Mouse (Mus musculus) urinary bladder, adult 18-20 months (tissue): ENCODE data around the gene Pcsk2.

ENCODE experiments used
- DNase-seq, 2 experiments: peaks; one replicate each; pipeline ENCODE4 v3.0.0; 2022; ENCODE audit warnings: low spot score in 2 of 2, mixed read lengths in 2 of 2

Gene Pcsk2

DNA sequence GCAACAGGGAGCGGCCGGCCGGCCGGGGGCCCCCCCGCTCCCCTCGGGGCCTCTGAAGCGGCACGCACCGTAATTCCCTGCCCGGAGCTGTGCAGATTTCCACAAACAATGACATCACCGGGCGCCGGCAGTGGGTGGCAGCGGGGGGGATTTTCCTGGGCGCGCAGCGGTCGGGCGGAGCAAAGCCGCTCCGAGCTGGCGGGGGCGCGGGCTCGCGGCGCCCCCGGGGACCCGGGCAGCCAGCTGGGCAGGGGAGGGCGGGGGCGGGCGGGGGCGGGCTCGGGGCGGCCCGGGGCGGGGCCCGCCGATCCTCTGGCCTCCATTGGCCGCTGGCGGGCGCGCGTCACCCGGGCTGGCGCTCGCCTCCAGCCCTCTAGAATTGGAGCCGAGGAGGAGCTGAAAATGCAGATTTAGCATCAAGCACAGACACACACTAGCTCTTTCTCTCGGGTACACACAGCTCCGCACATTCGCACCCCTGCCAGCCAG lies at the start of gene Pcsk2:
Gene Pcsk2, plus strand, starts transcription at position 399 of the 489 bp plus-strand sequence.
- DNase-seq = no peak

DNA sequence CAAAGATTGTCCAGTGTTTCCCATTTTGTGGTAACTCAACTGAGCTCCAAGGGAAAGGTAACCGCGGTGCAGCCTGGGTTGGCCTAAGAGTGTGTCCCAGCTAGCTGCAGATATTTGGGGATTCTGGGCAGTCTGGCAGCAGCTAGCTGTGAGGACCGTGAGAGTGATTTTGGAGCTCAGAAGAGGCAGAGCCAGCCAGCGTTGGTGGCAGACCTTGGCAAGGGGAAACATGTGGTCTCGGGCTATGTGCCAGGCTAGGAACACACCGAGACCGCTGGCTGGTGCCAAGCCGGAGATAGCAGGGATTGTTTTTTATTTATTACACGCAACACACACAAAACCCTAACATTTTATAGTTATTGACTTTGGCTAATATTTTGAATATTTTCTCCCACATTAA lies 45.1 kb upstream of the Pcsk2 start:
- no peak for DNase-seq

DNA sequence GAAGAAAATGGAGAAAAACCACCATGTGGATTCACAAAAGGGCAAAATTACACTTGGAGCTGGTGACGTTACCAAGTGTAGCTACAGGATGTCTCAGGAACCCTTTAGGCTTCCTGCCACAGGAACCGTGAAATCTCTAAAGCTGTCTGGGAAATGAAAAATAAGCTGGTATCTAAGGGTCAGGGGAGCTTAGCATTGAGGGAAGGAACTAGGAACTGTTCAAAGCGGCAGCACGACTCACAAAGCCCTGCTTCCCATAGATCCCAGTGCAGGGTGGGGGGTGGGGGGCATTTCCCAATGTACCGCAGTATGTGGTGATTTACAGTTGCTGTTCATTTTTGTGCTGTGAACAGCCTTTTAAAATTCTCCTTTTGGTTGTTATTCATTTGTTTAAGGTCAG lies 44.2 kb upstream of the Pcsk2 start:
- no peak for DNase-seq

DNA sequence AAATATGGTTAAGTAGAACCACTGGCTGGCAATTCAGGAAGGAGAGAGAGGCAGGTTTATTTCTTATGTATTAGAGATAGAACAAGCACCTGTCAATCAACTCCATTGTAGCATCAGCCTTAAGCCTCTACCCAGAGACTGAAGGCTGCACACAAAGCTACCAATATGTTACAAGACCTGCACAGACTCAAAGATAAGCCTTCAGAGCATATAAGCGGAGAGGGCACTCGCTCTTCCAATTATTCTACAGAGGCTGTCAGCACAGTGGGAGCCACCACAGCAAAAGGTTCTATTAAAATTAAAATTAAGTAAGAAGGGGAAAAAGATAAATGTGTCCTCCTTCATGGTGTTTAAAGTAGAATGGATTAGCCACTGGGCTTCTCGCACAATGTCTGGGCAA lies 43.8 kb upstream of the Pcsk2 start:
- DNase-seq = no peak

DNA sequence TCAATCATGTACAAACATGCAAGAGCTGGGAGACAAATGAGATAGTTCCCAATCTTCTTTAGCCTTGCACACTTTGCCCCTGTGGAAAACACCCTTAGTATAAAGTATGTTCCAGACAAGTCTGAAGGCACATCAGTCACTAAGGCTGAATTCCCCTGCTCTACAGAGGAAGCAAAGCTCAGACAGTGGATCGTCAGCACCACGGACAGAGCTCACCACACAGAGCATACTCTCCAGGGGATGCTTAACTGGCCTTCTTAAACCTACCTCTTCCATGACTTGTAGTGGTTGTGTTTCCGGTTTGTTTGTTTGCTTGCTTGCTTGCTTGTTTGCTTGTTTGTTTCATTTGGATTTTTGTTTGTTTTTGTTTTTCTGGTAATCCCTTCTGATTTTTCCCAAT lies 9.5 kb upstream of the Pcsk2 start:
- no peak for DNase-seq

DNA sequence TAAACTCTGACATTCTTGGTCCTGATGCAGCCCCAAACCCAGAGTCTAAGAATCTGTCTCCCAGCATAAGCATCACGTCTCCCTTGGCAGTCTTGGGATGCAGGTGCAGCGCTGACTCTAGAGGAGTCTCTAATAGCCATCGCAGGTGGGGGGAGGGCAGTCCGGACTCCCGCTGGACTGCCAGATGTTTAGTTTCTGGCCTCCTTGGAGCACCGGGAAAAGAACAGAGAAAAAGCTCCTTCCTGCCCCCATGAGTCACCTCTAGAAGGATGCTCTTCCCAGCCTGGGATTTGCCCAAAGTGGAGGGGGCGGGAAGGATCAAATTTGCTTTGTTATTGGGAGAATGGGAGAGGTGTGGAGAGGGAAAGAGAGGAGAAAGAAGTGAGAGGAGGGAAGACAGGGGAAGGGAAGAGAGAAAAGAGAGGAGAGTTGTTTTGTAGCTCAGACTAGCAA lies 631 bp upstream of the Pcsk2 start:
- DNase-seq = no peak

DNA sequence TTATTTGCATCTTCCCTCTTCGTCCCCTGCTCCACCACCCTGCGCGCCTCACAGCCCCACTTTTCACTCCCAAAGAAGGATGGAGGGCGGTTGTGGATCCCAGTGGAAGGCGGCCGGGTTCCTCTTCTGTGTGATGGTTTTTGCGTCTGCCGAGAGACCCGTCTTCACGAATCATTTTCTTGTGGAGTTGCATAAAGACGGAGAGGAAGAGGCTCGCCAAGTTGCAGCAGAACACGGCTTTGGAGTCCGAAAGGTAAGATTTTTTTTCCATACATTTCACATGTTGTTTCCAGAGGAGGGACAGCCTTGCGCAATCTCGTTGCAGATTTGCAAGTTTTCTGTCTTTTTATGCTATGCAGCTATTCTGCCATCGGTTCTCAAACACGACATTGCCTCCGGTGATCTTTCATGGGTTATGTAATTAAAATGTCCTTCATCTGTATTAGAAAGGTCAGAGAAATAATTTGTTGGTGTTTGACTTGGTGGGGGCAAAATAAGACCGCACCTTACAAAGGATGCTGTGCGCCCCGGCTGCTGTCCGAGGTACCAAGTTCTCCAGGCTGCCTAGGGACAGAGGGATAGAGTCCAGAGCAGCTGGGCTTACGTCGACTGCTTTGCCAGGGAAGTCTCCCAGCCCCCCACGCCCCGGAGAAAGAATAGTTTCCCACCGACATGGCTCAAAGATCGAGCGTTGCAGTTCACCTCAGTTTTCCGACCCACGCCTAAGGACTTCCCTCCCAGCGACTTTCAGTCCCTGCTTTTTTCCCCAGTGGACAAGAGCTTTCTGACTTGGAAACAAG lies 656 bp downstream of the Pcsk2 start:
- no peak for DNase-seq

DNA sequence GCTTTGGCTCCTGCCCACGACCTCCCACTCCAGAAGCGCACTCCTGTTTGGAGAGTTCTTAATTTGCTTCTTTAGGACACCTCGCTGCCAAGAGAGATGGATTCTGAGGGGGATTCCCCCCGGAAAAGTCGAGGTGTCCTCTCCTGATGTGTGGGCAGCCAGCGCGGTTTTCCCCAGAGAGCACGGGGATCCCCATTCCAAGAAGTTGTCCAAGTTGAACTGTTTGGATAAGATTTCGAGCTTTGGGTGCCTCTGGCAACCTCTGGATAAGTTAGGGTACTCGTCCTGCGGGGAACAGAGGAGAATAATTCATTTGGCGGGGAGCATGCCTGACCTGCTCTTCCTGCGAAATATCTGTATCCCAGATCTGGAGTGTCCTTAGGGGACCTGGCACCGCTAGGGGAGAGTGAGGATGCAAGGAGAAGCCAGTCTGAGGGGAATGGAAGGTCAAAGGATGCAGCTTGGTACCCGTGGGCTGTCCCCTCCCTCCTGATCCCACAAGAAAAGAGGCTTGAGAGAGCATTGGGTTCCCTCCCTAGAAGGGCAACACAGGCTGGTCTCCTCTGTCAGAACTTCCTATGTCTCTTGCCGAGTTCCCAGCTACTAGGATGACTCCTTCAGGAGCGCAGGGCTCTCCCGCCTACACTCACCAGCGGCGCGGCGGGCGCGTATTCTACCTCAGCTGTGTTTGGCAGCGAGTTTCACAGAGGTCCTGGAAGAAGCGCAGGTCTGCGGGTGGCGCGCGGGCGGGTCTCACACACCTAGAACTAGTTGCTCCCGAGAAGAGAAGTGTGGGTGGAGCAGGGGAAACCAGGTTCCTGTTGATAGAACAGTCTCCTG lies 1.5 kb downstream of the Pcsk2 start:
- no peak for DNase-seq

DNA sequence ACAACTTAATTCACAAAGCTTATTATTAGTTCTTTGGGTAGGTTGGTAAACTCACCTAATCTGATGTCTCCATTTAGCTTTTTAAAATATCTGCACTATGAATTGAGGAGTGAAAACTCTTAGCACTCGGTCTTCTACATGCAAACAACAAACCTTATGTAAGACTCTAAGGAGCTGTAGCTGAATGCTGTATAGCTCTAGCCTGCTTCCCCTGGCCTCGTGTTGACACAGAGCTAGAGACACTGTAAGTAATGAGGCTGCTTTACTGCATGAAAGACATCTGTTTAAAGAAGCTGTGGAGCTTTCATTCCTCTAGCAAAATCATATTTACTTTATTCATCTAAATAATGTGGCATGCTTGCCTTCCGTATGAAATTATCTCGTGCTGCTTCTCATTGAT lies 14.4 kb downstream of the Pcsk2 start:
- no peak for DNase-seq

DNA sequence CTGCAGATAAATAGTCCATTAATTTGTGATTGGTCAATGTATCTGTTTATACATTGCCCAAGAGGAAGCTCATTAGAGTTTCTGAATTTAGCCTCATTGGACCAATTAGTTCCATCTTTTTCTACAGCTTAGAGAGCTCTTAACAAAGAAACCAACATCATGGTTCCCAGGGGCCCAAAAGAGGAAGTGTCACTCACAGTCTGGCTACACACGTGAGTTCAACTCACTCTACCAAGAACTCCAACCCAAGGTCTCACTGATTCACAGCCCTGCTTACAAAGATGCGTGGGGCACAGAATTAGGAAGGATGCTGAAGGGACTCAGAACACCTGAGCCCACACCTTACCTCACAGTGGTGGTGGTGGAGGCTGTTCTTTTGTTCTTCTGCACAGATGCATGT lies 19.1 kb downstream of the Pcsk2 start:
- no peak for DNase-seq

DNA sequence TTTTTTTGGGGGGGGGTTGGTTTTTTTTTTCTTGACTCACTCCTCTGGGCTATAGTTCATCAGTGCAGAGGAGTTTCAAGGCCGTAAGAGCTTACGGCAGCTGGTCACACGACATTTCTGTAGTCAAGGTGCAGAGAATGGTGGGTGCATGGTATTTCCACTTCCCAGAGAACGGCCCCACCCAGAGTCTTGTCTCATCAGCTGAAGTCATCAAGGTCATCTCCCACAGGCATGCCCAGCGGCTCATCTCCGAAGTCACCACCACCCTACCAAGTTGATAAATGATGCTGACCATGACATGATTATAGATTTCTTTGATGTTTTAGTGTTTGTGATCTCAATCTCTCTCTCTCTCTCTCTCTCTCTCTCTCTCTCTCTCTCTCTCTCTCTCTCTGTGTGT lies 20.0 kb downstream of the Pcsk2 start:
- no peak for DNase-seq

DNA sequence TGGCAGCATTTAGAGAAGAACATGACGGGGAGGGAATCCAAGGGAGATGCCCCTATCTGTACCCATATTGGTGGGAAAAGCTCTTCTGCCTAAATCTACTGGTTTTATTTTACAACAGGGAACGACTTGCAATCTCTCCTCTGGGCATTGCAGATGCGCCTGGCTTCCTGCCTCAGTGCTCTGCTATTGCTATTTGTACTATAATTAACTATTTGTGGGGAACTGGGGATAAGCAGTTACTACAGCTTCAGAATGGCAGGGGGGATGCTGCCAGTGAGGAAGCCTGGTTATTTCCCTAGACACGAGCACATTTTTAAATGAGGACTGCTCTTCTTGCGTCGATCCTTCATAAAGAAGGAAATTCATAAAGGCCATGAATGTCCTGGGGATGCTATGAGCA lies 39.4 kb downstream of the Pcsk2 start:
- no peak for DNase-seq

DNA sequence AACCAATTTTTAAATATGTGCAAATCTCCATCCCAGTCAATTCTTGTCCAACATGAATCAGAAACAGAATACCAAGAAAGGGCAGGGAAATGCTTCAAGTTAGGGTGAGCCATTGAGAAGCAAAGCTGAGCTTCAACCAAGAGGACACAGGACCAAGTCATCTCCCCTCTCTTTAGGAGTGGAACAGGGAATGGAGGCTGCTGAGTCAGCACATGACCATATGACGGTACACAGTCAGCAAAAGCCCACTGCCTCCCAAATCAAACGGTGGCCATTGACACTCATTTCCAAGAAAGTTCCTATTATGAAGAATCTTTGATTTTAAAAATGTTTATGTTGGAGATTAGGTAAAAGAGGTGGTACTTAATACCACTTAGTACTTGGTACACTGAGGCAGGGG lies 44.4 kb downstream of the Pcsk2 start:
- no peak for DNase-seq

DNA sequence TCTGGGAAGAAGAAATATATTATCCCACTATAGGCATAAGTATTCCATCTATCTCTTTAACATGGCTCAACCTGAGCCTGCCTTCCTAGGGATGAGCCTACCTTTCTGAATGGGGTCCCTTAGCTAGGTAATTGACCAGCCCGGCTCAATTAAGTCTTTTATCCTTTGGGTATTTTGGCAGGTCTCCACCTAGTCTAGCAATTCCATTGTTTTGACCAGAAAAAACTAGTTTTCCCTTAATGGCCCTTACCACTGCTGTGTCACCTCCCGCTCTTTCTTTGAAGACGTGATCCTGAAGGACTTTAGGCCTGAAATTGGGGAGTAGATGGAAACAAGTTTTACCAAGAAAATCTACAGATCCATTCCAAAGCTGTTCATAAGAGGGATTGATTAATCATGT lies 57.1 kb downstream of the Pcsk2 start:
- DNase-seq = no peak

DNA sequence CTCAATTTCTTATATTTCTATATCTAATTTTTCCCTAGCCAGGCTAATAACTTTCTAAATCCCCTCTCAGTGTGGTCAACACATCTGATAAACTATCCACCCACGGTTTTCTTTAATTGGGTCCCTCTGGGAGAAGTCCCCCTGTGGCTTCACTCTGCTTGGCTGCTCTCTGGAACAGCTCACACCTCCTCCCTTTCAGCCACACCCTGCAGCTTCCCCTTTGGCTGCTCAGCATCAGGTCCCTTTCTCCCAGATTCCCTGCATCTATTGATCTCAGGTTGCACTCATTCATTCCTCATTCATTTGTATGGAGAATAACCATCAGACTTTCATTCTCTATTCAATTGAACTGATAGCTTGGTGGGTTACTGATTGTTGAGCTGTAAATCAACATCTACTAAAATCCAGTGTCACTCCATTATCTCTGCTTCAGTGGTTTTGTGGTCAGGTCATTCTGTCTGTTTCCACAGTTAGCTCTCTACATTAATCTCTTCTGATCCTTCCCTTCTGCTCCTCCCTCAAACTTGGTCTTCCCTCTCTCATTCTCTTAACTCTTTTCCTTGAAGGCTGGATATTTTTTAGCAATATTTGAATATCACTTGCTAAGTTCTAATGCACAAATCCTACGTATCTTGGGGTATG lies 58.0 kb downstream of the Pcsk2 start:
- no peak for DNase-seq

DNA sequence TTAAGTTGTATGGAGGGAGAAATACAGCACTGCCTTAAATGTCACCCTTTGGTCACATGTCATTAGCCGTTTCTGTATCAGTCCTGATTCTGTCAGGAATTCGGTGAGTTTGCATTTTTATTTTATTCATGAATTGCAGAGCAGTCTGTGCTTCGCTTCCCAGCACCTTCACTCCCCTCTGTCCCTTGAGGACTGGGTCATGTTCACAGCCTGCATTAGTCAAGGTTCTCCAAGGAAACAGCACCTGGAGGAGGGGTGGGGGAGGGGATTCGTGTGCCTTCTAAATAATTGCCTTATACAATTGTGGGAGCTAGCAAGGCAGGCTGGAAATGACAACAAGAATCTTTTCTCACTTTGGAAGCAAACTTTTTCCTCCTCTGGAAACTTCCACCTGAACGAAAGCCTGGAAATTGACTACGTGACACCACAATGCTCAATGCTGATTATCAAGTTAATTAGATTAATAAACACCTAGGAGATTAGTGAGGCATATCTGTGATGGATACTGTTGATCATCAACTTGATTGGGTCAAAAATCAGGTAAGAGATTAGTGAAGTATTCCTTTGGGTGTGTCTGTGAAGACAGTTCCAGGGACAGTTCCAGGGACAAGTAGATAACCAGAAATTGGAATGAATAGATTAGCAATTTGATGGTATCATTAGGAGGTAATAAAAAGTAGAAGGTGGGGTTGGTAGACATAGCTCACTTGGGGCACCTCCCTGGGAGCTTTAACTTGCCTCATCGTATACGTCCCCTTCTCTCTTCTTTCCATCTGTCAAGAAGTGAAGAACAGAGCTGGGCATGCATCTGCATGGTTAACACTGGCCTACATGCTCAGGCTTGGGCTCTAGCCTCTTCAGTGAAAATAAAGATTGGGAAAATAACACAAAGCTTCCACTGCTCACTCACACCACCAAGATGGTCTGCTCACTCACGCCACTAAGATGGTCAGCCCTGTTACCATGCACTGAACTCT lies 64.7 kb downstream of the Pcsk2 start:
- no peak for DNase-seq

DNA sequence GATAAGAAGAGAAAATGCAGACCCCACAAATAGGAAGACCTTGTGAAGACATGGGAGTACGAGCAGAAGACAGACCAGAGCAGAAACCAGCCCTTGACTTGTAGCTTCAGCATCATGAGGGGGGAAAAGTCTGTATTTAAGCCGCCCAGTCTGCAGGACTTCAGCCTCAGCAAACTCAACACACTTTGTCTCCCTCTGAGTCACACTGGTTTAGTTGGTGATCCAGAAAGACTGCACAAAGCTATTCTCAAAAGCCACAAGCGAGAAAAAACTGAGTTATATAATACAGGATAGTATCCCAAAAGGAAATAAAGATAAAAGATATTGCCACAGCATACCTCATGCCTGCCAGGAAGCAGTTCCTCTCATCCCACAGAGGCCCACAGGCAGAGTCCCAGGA lies 67.5 kb downstream of the Pcsk2 start:
- no peak for DNase-seq

DNA sequence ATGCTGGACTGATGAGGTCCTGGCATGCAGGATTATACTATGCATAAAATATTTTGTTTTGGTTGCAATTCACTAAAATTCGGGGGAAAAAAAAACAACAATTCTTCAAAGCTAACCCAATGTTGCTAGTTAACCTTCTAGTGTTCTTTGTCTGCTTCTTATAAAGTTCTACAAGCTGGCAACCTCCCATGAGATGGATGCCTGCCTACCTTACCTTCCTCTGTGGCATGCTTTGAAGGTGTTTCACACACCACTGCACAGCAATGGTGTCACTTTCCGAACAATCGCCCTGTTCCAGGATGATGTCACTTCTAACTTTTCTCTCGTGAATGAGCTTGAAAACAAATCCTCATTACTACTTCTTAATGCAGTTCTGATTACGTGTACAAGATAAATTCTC lies 68.8 kb downstream of the Pcsk2 start:
- DNase-seq = no peak

DNA sequence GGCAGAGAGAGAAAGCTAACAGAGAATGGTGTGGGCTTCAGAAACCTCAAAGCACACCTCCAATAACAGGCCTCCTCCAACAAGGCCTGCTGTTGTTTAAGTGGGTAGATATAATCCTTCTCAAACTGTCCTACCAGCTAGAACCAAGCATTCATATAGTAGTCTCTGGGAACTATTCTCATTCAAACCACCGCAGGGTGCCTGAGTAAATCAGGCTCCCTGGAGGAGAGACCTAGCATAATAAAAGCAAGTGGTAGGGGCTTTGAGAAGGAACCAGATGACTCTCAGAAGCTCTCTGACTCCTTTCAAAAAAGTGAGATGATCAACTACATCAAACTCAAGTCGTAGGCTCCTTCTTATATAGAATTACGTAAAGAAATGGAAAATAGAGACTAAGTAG lies 75.0 kb downstream of the Pcsk2 start:
- DNase-seq = no peak

DNA sequence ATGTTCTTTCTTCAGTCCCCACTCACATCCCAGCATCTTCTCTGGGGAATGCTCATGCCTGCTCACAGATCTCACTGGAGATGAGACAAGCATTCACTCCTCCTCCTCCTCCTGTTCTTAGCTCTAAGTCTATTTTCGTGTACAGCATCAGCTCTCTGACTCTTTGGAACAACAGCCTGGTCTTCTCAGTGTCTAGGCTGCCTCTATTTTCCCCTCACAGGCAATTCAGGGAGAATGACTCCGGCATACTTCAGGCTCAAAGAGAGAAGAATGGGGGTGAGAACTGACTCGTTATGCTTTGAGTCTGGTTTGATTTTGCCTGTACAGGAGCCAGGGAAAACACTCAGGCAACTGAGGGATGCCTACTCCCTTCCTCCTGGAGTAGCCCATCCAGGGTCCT lies 78.0 kb downstream of the Pcsk2 start:
- no peak for DNase-seq

DNA sequence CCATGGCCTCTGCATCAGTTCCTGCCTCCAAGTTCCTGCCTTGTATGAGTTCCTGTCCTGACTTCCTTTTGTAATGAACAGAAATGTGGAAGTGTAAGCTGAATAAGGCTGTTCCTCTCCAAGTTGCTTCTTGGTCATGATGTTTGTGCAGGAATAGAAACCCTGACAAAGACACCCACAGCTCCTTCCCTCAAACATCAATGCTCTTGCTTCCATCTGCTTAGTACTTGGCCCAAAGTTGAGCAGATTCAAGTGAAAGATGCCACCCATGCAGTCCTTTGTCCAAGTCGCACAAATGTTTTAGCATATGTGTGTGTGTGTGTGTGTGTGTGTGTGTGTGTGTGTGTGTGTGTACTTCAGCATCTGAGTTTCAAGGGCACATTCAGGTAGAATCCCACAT lies 97.3 kb downstream of the Pcsk2 start:
- no peak for DNase-seq
